Mouse (Mus musculus): ENCODE measurements at regions not wholly inside any gene's neighbourhood (a gene's known extent, or its start where the extent isn't known, plus 50 kb on each side); places are given as distances from the start of the nearest gene placed in this dataset.

- peak; percentile 86 to 92 for DNase-seq (ENCODE audit: low spot score in 2 of 2)
Observed at GRCm38 (mm10) chr10:83819266-83819949, 96.7 kb downstream of the 1500009L16Rik start.

GRCm38 (mm10) chr10:83819950-83820275 is 97.2 kb downstream of the 1500009L16Rik start:
- DNase-seq (ENCODE audit: low spot score in 2 of 2): no peak

GRCm38 (mm10) chr10:83821089-83821488 is 98.4 kb downstream of the 1500009L16Rik start:
- no peak for DNase-seq (ENCODE audit: low spot score in 2 of 2)

DNA sequence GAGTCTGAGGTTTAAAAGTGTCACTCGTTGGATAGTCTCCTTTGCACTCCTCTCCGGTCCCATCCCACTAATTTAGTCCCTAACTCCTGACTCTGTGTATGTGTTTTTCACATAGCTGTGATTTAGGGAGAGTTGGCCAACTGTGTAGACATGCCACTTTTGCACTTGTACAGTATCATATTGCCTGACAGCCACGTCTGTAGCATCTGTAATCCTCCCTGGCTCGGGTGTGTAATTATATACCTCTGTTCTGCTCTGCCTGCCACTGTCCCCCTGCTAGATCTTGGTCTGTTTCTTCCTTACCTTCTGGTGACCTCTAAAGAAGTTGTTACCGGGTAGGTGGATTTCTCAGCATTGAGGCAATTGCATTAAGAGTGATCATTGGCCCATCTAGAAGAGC is 103.4 kb downstream of the 1500009L16Rik start:
- DNase-seq (ENCODE audit: low spot score in 2 of 2): no peak

DNA sequence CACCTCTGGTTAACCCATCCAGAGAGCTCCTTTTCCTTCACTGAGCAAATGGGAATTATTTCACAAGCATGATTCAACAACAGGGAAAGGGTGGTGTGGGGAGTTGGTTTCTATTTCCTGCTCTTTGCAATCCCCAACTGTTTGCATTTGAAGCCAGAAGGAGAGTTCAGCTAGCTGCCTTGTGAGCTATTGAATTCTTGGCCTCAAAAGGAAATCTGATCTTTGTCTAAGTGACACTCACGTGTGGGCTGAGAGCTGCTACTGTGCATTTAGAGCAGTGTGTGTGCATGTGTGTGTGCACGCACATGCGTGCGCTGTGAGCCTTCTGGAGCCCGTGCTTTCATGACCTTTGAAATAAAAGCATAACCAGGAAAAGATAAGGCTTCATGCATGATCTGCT is 113.7 kb downstream of the 1500009L16Rik start:
- peak; percentile 14 to 40 for DNase-seq (ENCODE audit: low spot score in 2 of 2)

- DNase-seq (ENCODE audit: low spot score in 2 of 2): no peak
Observed at GRCm38 (mm10) chr10:83840226-83840625, 117.6 kb downstream of the 1500009L16Rik start.

DNA sequence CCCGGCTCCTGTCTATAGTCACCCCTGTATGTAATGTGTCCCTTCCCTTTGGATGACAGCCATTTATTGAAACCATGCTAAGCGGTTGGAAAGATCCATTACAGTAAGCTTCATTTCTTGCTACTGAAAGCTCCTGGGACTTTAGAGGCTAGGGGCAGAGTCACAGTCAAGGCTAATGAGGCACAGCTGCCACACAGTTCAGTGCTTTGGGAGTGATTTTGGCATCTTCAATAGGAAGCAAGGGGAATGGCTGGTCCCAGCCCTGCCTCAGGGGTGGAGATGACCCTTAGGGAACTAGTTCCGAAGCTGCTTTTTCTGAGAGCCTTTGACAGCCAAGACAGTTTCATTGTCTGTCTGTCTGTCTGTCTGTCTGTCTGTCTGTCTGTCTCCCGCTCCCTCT is 128.2 kb downstream of the 1500009L16Rik start:
- DNase-seq (ENCODE audit: low spot score in 2 of 2): no peak

DNA sequence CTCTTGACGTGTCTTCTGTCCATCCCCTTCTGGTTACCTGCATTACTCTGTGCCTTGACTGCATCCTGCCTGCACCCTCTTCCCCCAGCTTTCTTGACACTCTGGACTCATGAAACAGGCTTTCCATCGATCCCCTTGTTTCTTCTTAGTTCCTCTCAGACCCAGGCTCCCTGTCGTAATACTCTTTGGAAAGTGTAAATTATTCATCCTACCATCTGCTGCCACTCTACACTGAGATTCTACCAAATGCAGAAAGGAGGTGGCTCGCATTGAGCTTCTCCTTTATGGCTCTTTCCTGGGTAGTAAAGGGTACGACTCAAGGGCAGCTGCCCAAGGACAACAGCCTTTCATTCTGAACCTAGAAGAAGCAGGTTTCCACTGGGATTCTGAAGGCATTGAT is 129.5 kb downstream of the 1500009L16Rik start:
- no peak for DNase-seq (ENCODE audit: low spot score in 2 of 2)

- DNase-seq (ENCODE audit: low spot score in 2 of 2): no peak
Observed at GRCm38 (mm10) chr10:83852806-83853205, 130.1 kb downstream of the 1500009L16Rik start.

DNA sequence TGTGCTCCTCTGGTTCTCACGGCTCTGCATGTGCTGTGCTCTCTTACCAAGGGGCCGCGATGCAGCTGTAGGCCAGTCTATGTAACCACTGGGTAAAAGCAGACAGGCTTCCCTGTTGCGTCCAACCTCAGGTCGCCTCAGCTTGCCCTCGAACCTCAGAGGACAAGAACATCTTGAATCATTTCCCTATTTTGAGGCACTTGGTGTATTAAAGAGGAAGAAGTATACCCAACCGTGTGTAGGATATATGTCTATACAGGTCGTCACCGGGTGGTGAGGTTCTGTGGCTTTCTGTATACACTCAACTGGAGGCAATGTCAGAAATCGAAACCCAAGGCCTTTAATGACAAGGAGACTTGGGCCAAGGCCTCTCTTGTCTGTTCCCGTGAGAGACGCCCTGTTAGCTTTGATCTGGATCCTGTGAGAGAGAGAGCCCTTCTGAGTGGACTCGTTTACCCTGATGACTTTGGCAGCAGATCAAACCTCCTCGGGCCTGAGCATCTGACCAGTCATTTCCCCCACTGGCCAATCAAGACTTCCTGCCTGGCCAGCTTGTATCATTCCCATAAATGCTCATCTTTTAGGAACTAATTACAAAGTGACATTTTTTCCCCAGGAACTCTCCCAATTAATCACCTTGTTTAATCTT is 135.3 kb downstream of the 1500009L16Rik start:
- no peak for DNase-seq (ENCODE audit: low spot score in 2 of 2)

DNA sequence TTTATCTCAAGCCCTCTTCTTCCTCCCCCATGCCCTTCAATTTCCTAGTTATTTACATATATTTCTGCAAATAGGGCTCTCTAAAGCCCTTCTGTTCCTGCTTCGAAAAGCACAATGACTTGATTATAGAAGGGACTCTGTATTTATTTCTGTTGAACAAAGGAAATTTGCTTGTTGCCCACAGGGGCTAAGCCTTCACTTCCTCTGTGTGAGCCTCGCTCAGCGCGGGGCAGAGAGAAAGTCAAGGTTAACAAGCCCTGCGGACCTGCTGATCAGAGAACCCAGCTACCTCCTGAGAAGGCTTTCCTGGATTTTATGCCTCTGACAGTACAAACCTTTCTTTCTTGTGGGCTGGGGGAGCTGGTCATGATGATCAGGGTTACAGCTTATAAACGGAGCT is 136.0 kb downstream of the 1500009L16Rik start:
- DNase-seq (ENCODE audit: low spot score in 2 of 2): no peak

GRCm38 (mm10) chr10:83859633-83860032 is 137.0 kb downstream of the 1500009L16Rik start:
- DNase-seq (ENCODE audit: low spot score in 2 of 2): no peak

GRCm38 (mm10) chr10:83861574-83862190 is 139.0 kb downstream of the 1500009L16Rik start:
- no peak for DNase-seq (ENCODE audit: low spot score in 2 of 2)

- DNase-seq (ENCODE audit: low spot score in 2 of 2): no peak
Observed at GRCm38 (mm10) chr10:83864591-83864990, 141.9 kb downstream of the 1500009L16Rik start.

GRCm38 (mm10) chr10:83865929-83866328 is 143.3 kb downstream of the 1500009L16Rik start:
- DNase-seq (ENCODE audit: low spot score in 2 of 2): no peak

- DNase-seq (ENCODE audit: low spot score in 2 of 2): no peak
Observed at GRCm38 (mm10) chr10:83871736-83872400, 149.2 kb downstream of the 1500009L16Rik start.

DNA sequence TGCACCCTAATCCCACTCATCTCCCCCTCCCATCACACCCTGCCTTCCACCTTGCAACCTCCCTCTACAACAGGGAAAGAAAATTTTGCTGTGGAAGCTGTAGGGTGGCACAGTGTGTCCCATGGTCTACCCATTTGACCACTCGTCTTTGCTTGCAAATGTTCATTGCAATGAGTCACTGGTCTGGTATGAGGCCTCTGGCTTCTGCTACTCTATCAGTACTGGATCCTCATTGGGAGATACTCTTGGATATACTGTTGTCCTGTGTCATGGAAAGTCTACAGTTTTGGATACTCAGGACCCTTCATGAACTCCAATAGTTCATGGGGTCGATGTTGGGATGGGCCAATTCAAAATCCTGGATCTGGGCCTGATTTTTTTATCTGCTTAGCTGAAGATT is 156.1 kb downstream of the 1500009L16Rik start:
- DNase-seq (ENCODE audit: low spot score in 2 of 2): no peak

DNA sequence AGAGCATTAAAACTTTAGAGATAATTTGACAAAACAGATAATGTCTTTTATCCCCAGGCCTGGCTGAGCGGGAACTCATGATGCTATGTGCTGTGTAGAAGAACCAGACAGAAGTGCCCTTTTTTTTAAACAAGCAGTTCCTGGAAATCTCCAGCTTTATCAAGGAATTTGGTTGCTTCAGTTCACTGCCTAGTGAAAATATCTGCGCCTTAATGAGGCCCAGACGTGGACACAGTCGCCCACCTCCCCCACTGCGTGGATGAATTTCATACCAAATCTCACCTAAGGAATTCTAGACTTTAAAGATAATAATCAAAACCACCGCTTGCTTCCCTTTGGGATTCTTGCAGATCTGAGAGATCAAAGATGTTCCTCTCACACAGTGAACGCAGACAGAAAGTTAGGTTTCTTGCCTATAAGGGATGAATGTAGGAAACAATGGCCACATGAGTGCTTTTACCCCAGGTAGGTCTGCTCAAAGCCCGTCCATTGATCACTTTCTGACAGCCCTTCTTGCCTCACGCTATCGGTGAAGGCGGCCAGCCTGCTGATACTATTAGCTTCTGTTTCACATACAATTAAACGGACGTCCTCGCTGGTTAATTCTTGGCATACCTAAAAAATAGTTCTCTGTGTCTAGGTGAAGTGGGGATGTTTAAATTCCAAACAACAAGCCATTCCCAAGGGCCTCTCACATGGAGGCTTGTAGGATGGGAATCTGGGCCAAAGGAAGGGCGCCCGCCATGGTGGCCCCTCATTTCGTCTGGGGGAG is 159.6 kb downstream of the 1500009L16Rik start:
- no peak for DNase-seq (ENCODE audit: low spot score in 2 of 2)

DNA sequence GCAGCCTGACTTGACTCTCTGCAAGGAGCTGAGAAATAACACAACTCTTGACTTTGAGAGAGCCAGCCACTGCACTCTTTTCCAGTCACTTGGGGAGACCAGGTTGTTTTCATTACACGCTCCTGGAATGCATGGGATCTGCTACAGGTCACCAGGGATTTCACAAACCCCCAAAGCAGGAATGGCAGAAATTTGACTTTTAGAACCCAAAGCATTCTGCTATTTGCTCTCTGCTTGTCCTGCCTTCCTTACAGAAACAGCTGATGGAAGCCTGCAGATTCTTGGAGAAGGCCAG is 160.2 kb downstream of the 1500009L16Rik start:
- DNase-seq (ENCODE audit: low spot score in 2 of 2): no peak

GRCm38 (mm10) chr10:83884553-83884952 is 161.9 kb downstream of the 1500009L16Rik start:
- DNase-seq (ENCODE audit: low spot score in 2 of 2): no peak

DNA sequence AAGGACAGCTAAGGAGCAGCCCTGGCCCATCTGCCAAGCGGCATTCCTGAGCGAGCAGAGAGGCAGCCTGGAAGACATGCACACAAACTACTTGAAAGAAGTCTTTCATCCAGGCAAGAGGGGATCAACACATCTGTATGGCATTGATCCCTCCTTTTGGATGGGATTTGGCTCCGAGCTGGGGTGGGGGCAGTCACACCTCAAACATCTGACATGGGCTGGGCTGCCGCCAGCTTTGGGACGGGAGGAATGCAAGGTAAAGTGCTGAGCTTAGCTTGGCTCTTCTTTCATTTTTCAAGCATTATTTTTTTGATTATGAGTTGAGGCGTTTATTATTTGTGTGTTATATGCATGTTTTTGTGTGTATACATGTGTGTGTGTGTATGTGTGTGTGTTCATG is 165.9 kb downstream of the 1500009L16Rik start:
- no peak for DNase-seq (ENCODE audit: low spot score in 2 of 2)

DNA sequence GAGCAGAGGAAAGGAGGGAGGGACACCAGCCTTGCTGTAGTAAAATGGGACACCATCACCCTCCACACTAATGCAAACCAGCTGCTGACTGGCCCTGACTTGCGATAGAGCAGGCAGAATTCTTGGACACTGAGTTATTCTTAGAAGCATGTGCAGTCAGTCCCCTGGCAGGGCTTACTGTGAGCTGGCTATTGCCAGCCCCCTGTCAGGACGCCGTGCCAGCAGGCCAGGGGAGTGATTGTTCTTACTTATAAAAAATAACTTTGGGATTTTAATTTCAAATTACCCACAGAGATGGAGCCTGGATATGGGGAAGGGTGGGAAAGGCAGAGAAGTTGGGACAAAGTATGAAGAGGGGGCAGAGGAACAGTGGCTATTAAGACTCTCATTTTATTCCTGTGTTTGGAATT is 173.1 kb downstream of the 1500009L16Rik start:
- peak in 1 of 2 experiments; percentile 4 for DNase-seq (ENCODE audit: low spot score in 2 of 2)
